Mouse (Mus musculus): Measurements from ENCODE around the gene Rtp1. TPM values are rescaled to one million over a fixed set of nuclear protein-coding genes. Genes with fewer than 3 reads are reported as not detected.

Gene Rtp1
- total RNA-seq (2021): not detected
- polyA plus RNA-seq (2012; rRNA removed): not detected in 2 replicates
- long read RNA-seq: 0 reads

DNA sequence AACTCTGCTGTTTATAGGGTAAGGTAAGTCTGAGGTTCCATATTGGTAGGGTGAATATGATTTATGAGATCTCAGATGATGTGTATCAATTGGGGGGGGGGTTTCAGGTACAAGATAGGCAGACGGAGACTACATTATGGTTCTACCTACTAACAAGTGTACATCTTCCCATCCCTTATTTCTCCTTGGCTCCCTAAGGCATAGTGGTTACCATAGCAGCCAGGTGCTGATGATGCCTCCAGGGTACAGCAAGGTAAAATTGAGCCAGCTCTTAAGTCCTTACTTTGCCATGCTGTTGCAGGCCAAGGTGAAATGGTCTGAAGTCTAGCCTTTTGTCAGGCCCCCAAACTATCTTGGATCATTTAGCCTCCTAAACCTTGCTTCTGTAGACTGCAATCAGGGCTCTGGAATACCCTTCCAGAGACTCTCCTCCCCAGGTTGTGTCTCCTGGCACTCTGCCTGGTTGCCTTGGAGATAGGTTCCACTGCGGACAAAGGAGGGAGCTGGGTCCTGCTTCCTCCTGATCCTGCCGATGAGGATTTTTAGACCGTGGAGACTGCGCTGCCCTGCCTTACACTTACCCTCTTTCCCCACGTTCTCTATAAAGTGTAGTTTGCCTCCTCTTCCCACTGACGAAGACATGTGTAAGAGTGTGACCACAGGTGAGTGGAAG, at the start of gene Rtp1:
Gene Rtp1, plus strand, starts transcription at position 487 of the 673 bp plus-strand sequence.
- no peak for DNase-seq

DNA sequence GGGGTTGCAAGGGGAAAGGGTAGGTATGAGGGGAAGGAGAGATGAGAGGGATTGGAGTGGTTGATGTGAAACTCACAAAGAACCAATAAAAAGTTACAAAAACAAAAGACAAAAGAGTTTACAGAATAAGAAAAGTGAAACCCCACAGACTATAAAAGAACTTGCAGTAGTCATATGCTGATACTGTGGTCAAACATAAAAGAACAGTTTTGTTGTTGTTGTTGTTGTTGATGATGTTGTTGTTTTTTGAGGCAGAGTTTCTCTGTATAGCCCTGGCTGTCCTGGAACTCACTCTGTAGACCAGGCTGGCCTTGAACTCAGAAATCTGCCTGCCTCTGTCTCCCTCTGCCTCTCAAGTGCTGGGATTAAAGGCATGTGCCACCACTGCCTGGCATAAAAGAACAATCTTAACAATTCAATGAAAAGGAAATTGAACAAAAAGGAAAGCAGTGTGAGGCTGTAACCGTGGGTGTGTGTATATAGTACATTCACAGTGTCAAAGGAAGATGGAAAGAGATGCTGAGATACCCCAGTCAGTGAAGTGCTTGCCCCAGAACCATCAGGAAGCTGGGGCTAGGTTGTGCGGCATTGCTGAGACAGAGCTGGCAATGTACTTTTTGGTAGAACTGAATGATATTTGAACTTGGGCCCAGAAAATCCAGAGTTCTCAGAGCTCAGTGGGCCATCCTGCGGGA, 49.2 kb upstream of the Rtp1 start:
- no peak for DNase-seq

DNA sequence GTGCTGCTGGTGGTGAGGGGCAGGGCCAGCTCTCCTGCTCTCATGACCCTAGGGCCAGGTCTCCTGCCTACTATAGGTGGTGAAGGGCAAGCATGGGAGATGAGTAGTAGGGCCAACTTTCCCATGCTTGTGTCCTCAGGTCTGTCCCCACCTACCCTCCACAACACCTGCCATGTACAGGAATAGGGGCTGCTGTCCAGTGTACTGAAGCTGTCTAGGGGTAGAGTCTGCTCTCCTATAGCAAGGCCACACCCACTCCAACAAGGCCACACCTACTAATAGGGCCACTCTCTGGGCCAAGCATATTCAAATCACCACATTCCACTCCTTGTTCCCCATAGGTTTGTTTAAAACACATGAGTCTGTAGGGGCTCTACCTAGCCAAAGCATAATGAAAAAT, 44.6 kb upstream of the Rtp1 start:
- no peak for DNase-seq

- DNase-seq: no peak
Measured at GRCm38 (mm10) chr16:23397931-23398330, 31.0 kb upstream of the Rtp1 start.

DNA sequence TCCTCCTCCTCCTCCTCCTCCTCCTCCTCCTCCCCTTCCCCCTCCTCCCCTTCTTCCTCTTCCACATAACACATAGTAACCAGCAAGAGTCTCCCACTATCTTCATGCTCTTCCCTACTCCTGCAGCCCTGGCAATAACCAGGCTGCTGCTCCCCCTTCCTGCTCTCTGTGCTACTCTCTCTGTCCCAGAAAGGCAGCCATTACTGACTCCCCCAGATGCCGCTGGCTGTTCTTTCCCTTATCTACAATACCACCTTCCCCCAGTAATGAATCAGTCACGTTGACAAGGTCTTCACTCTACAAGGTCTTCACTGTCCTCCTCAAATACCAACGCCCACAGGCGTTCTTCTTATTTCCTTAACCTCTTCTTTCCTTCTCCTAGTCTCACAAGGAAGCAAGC, 27.5 kb upstream of the Rtp1 start:
- DNase-seq: peak; percentile 21

- DNase-seq: no peak
Measured at GRCm38 (mm10) chr16:23401959-23402358, 27.0 kb upstream of the Rtp1 start.

DNA sequence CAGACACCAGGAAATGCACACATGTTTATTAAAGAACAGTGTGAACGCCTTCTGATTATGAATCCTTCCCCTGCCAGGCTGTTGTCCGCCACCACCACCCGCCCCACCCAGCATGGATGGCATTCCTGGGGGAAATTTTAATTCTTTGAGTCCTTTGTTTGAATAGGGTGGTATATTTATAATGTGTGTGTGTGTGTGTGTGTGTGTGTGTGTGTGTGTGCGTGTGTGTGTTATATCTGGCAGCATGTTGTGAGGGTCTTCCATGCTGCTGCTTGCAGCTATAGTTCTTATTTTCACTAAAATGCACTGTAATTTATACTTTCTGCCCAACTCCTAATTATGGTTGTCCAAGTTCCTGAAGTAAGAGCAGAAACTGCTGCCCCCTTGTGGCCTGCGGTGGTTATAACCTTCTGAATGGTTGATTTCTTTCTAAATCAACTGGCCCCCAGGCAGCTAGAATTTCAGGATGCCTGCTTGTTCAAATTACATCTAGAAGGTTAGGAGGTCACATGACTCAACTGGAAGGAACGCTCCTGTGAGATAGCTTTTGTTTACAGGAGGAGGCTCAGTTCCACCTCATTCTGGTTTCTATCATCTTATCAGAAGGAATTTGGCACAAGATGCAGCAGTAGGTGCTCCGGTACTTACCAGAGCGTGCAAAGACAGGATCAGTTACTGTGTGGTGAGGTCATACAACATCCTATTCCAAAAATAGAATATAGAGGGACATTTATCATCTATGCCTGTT, 25.8 kb upstream of the Rtp1 start:
- peak; percentile 69 for DNase-seq

- no peak for DNase-seq
Measured at GRCm38 (mm10) chr16:23412930-23413329, 16.0 kb upstream of the Rtp1 start.

GRCm38 (mm10) chr16:23416261-23416656, 12.7 kb upstream of the Rtp1 start:
- DNase-seq: peak; percentile 32

DNA sequence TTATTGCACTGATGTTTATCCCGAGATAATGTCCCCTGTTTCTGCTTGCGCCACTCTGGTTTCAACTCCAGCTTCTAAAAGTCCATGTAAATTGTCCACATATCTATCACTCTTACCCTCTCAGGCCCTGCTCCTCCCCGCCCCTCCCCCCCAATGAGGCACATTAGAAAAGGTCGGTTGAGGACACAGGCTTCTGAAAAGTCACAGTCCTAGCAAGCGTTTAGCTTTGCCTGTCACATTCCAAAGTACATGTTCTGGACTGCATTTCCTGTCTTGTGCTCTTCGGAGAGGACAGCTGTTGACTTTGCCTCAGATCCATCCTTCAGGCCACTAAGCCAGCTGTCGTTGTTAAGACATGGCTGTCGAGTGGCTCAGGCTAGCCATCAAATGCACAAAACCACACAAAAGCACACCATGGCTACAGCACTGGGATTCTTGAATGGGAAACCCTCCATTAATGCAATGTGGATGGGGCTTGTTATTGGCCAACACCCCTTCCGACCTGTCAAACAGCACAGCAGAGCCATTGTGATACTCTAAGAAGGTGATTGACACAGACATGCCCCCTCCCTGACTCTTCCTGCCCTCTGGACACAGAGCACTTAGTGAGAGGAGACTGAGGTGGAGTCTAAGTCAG, 12.2 kb upstream of the Rtp1 start:
- DNase-seq: no peak

DNA sequence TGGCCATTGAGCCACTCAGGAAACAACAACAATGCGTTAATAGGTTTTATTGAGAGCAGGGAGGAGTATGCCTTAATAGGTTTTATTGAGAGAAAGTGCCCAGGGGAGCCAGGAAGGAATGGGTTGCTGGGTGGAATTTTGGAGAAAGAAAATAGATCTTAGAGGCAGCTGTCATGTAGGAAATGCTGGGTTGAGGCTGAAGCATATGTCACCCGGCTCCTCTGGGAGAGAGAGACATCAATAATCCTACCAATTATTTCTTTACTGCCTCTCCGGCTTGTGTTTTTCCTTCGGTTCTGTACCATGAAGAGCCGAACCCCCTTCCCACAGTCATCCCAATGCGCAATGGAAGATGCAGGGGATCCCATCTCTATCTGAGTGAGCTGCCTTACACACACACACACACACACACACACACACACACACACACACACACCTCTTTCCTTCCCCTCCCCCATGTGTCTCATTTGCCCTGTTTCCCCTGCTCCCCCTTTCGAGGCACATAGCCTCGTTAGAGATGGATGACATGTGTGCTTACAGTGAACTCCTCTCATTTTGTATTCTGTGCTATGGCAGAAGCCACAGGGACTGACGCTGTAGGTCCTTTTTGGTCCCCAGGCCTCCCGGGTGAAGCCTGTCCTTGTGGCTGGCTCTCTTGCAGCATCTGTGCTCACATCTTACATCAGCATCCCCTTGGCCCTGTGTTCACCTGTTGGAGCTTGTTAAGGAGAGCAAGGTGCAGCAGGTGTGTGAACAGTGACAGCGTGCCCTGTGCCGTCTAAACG, 11.3 kb upstream of the Rtp1 start:
- DNase-seq: no peak

DNA sequence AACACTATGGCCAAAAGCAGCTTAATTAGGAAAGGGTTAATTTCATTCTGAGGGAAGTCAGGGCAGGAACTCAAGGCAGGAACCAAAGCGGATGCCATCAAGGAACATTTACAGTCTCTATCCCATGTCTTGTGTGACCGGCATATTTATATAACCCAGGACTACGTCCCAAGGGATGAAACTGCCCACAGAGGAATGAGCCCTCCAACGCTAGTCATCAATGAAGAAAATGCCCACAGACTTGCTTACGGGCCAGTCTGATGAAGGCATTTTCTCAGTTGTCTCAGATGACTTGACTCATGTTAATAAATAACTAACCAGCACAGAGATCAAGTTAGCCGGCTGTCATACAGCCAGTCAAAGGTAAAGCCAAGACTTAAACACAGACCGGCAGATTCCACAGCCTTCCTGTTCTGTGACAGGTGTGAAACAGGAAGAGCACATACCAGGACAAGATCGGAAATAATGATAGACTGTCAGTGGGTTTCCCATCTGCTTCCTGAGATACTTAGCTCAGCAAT, 9.3 kb upstream of the Rtp1 start:
- DNase-seq: no peak

- DNase-seq: no peak
Measured at GRCm38 (mm10) chr16:23423825-23424224, 5.1 kb upstream of the Rtp1 start.

DNA sequence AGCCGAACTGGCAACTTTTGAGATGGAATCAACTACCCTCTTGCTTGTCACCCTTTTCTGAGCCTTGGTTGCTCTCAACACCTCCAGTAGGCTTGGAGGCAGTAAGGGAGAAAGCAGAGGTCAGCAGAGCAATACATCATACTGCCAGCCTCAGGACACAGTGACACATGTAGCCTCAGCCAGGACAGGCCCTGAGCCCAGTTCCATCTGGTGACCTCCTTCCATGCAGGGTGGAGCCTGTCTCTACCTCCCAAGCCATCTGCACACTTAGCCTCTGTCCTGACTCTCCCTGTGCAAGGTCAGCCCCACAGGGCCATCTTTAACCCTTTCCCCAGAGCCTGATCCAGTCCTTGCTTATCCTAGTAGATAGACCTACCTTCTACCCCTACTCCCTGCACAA, 1.2 kb upstream of the Rtp1 start:
- peak; percentile 74 for DNase-seq

- no peak for DNase-seq
Measured at GRCm38 (mm10) chr16:23429991-23430390, 1.1 kb downstream of the Rtp1 start.

GRCm38 (mm10) chr16:23437404-23438166, 8.7 kb downstream of the Rtp1 start:
- no peak for DNase-seq

- peak; percentile 70 for DNase-seq
Measured at GRCm38 (mm10) chr16:23444231-23444630, 15.3 kb downstream of the Rtp1 start.

DNA sequence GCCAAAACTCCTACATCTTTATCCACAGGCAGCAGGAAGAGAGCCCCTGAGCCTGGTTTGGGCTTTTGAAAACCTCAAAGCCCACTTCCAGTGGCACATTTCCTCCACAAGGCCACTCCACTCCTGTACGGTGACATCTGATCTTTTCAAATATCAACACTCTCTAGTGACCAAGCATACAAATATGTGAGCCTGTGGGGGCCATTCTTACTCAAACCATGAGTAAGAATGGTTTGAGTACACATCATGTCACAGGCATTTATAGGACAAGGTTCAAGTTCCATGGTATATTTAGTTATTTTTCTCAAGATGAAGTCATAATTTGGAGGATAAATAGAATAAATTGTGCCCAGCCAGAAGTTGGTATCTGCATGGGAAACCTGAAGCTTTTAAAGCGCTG, 21.0 kb downstream of the Rtp1 start:
- peak; percentile 46 for DNase-seq

- DNase-seq: no peak
Measured at GRCm38 (mm10) chr16:23450816-23451215, 21.9 kb downstream of the Rtp1 start.

- peak; percentile 62 for DNase-seq
Measured at GRCm38 (mm10) chr16:23452476-23452875, 23.5 kb downstream of the Rtp1 start.

- DNase-seq: no peak
Measured at GRCm38 (mm10) chr16:23454376-23454775, 25.4 kb downstream of the Rtp1 start.

All from adrenal gland, adult 2 months (tissue).